Mouse (Mus musculus) neural tube, embryonic 15.5 days (tissue): ENCODE measurements around the gene AC170998.1. TPM values are rescaled to one million over a fixed set of nuclear protein-coding genes. Genes with fewer than 3 reads are reported as not detected.

Experiments used
- ATAC-seq: fragments of 200-750 bp; cut with Nextera tagmentation; 2 replicates; pipeline ENCODE4 v1.8.0; 2017; ENCODE audit warnings: mild to moderate bottlenecking, moderate TSS enrichment, moderate library complexity; ENCODE audit not compliant: low FRiP score
- H3K27ac ChIP-seq: fragments of 300-500 bp; sonication (generic); replicated peaks from 2 replicates; pipeline ENCODE4 v1.5.1; 2015; ENCODE audit warnings: mild to moderate bottlenecking, inconsistent platforms
- H3K27me3 ChIP-seq: fragments of 300-500 bp; sonication (generic); replicated peaks from 2 replicates; pipeline ENCODE4 v1.6.1; 2015; ENCODE audit warnings: inconsistent platforms
- H3K36me3 ChIP-seq: fragments of 300-500 bp; sonication (generic); 2 replicates; pipeline ENCODE4 v1.6.1; 2015; ENCODE audit warnings: inconsistent platforms
- H3K4me1 ChIP-seq: fragments of 300-500 bp; sonication (generic); 2 replicates; pipeline ENCODE4 v1.6.1; 2015; ENCODE audit warnings: inconsistent platforms
- H3K4me2 ChIP-seq: fragments of 300-500 bp; sonication (generic); 2 replicates; pipeline ENCODE4 v1.6.1; 2015; ENCODE audit warnings: inconsistent platforms, mild to moderate bottlenecking, moderate library complexity
- H3K4me3 ChIP-seq: fragments of 300-500 bp; sonication (generic); replicated peaks from 2 replicates; pipeline ENCODE4 v1.5.1; 2015; ENCODE audit warnings: mild to moderate bottlenecking, inconsistent platforms
- H3K9ac ChIP-seq: fragments of 300-500 bp; sonication (generic); replicated peaks from 2 replicates; pipeline ENCODE4 v1.6.1; 2015; ENCODE audit warnings: mild to moderate bottlenecking, inconsistent platforms
- H3K9me3 ChIP-seq: fragments of 300-500 bp; sonication (generic); replicated peaks from 2 replicates; pipeline ENCODE4 v1.6.1; 2016; ENCODE audit warnings: inconsistent platforms
- WGBS: fragments of 180-500 bp; shearing (Covaris S2); methylation state at CpG from one replicate; pipeline ENCODE4 v1.1.7; 2015; ENCODE audit warnings: mixed read lengths; 5-methylcytosine and 5-hydroxymethylcytosine counted together
- polyA plus RNA-seq: library from polyadenylated mRNA; unstranded; fragments of >200 nt; fragmentation: Nextera tagmentation; extraction: Ambion mirVana; gene quantifications from 2 replicates; pipeline ENCODE4 v1.2.1, GENCODE M21; 2015

AC170998.1 gene
- polyA plus RNA-seq, 1 experiment from 2014 or later = 2.7 TPM

DNA sequence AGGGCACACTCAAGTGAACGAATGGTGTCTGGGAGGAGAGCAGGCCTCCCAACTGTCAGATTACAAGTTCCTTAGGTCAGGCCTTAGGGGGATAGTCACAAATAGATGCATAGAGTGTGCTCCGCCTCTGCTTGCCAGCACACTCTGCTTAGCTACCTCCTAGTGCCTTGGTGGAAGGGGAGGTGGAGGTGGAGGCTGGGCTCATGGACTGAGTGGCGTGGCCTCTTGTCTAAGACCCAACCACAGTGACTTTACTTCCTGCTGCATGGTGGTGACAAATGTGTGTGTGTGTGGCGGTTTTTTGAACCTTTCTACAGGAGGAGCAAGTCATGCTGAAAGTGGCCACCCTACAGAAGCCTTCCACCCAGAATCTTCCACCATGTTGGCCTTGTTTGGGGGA is 10.6 kb downstream of the AC170998.1 start:
- Histone ChIP-seq H3K4me3 (no peak overlapping the region), H3K4me2 (no peak overlapping the region), H3K27me3 (no peaks in the 10 kb centered on the region), H3K4me1 (no peaks in the 10 kb centered on the region), H3K27ac (no peak overlapping the region), H3K9me3 (no peaks in the 10 kb centered on the region), H3K36me3 (peaks cover 51% of the 10 kb centered on the region), H3K9ac (no peak overlapping the region)
- ATAC-seq = no peak
- WGBS = 79% methylated on average over 4 of the region's 4 CpGs

DNA sequence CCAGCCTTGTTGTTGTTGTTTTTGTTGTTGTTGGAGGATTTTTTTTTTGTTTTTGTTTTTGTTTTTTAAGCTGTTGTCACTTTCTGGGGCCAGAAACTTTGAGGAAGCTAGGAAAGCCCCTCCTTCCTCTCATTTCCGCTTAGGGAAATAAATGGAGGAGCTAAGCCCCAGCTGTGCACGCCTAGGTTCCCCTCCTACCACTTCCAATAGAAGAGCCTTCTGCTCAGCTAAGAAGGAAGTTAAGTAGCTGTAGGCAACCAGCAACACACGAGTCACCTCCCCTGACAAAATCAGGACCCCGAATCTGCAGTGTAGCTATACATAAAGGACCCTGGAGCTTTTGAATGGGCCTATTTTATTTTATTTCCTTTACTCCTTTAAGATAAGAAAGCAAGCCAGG is 12.1 kb downstream of the AC170998.1 start:
- Histone ChIP-seq H3K4me3 (no peak overlapping the region), H3K27ac (no peak overlapping the region), H3K9ac (no peak overlapping the region), H3K27me3 (no peaks in the 10 kb centered on the region), H3K36me3 (peaks cover 54% of the 10 kb centered on the region), H3K4me2 (no peak overlapping the region), H3K4me1 (no peaks in the 10 kb centered on the region), H3K9me3 (no peaks in the 10 kb centered on the region)
- WGBS = 86% methylated on average over 4 of the region's 4 CpGs
- no peak for ATAC-seq

DNA sequence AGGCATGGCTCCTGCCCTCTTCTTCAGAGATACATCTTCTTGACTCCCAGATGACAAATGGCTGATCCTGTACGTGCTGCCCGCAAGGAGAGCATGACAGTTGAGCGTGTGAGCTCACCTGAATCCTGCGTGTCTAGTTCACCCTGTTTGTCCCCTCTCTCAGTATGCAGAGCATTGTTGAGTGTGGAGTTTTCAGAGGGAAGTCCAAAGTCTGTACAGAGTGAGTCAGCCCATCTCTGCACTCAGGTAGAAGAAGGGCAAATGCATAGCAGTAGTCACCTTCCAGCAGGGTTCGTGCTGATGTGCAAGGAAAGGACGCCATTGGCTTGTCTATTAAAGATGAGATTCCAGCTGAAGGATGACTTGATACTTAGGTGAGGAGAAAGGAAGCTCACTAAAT is 13.4 kb downstream of the AC170998.1 start:
- Histone ChIP-seq H3K4me3 (no peak overlapping the region), H3K4me1 (no peaks in the 10 kb centered on the region), H3K9ac (no peak overlapping the region), H3K4me2 (no peak overlapping the region), H3K9me3 (no peaks in the 10 kb centered on the region), H3K36me3 (peaks cover 63% of the 10 kb centered on the region), H3K27me3 (no peaks in the 10 kb centered on the region), H3K27ac (no peak overlapping the region)
- ATAC-seq = no peak
- WGBS = 96% methylated on average over 6 of the region's 6 CpGs

DNA sequence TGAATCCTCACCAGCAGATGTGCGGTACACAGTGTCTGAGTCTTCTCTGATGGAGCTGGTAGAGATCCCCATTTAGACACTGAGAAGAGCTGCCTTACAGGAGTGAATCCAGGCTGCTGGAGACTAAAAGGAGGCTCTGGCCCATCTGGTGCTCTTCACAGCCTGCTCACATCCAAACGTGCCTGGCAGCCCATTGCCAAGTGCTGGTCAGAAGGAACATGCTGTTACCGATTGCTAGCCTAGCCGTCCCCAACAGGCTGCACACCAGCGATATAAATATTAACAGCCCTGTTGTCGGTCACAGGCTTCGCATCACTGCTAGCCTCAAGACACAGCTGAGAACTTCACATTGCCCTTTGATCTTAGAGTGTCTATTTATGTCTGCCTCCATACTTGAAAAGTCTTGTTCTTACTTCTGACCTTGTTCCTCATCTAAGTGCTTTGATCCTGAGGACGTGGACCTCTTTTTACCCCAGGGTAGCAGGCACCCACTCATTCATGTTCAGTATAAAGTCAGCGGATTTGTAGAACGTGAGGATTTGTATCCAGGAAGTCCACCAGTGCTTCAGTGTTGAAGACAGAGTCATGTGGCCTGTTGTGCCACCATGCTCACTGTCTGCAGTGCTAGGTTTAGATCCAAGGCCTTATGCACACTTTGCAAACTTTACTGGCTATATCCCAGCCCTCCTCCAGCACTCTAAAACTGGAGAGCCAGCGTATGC is 17.4 kb downstream of the AC170998.1 start:
- no peak overlapping the region for H3K4me3 ChIP-seq

DNA sequence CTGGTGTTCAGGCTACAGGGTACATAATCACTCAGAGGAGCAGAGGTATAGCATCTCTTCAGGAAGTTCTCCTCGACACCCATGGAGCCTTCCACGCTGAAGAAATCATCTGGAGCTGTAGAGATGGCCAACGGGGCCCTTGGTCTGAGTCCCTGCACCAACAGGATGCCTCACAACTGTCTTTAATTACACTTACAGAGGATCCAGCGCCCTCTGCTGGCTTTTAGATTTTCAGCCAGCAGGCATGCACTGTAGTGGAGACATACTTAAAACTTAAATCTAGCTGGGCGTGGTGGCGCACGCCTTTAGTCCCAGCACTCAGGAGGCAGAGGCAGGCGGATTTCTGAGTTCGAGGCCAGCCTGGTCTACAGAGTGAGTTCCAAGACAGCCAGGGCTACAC is 18.0 kb downstream of the AC170998.1 start:
- Histone ChIP-seq H3K27me3 (no peaks in the 10 kb centered on the region), H3K36me3 (peaks cover 95% of the 10 kb centered on the region), H3K4me2 (no peak overlapping the region), H3K9ac (no peak overlapping the region), H3K4me3 (no peak overlapping the region), H3K4me1 (no peaks in the 10 kb centered on the region), H3K9me3 (no peaks in the 10 kb centered on the region), H3K27ac (no peak overlapping the region)
- ATAC-seq = no peak
- WGBS = 92% methylated on average over 9 of the region's 9 CpGs

More for the DNA sequence above, 17.4 kb downstream of the AC170998.1 start:
- Histone ChIP-seq H3K4me1 (no peaks in the 10 kb centered on the region), H3K4me2 (no peak overlapping the region), H3K36me3 (peaks cover 94% of the 10 kb centered on the region), H3K9me3 (no peaks in the 10 kb centered on the region), H3K27ac (no peak overlapping the region), H3K9ac (no peak overlapping the region), H3K27me3 (no peaks in the 10 kb centered on the region)
- no peak for ATAC-seq
- WGBS = 95% methylated on average over 11 of the region's 11 CpGs

DNA sequence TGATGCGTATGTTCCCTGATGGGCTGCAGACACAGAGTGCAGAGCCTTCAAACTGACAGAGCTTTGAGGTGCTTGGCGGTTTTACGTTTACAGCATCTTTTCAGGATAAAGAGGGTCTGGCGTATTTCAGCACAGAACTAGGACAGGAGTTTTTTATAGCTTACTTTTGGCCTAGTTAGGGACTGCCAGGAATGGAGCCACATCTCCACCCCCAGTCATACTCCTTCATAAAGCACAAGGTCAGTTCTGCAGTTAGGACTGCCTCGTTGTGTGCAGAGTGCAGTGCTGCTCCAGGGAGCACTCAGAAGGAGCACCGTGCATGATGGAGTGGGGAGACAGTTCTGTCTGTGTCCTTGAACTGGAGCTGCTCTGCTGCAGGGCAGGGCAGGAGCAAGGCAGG is 19.9 kb downstream of the AC170998.1 start:
- H3K4me2 ChIP-seq = no peak overlapping the region
- no peak overlapping the region for H3K27ac ChIP-seq
- H3K27me3 ChIP-seq = no peaks in the 10 kb centered on the region
- no peaks in the 10 kb centered on the region for H3K9me3 ChIP-seq
- no peaks in the 10 kb centered on the region for H3K4me1 ChIP-seq
- H3K9ac ChIP-seq = no peak overlapping the region
- peaks cover 78% of the 10 kb centered on the region for H3K36me3 ChIP-seq
- 90% methylated on average over 6 of the region's 6 CpGs for WGBS
- H3K4me3 ChIP-seq = no peak overlapping the region
- ATAC-seq = no peak

DNA sequence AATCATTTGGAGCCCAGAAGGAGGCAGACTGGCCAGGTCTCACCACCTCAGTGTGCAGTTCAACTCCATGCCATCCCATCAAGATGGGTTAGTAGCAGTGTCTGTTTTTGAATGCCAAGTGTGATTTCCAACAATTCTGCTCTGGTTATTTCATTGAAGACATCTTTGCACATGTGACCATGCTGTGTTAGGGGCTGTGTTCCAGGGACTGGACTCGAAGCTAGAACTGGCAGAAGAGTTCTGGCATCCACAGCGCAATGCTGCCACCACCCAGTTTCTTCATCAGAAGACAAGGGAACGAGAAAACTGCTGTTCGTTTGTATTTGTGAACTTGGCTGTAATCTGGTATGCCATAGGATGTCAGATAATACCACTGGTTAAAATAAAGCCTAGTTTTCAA is 22.1 kb downstream of the AC170998.1 start:
- Histone ChIP-seq H3K4me3 (no peak overlapping the region), H3K9ac (no peak overlapping the region), H3K36me3 (peaks cover 57% of the 10 kb centered on the region), H3K27me3 (no peaks in the 10 kb centered on the region), H3K4me1 (no peaks in the 10 kb centered on the region), H3K4me2 (no peak overlapping the region), H3K9me3 (no peaks in the 10 kb centered on the region), H3K27ac (no peak overlapping the region)
- no peak for ATAC-seq
- 95% methylated on average over 4 of the region's 4 CpGs for WGBS

DNA sequence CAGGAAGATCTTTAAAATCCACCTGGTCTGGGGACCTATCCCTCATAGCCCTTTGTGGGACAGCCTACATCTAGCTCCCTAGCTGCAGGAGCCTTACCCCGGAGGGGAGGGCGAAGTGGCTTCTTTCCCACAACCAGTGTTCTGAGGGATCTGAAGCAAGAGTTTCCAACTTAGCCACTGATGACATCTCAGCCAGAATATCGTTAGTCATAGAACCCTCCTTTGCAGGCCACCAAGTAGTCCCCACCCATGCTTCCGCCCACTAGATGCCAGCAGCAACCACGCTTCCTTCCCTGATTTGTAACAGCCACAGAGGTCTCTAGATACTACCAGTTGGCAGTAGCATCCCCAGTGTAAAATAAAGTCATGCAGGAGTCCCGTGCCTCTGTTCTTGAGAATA is 24.7 kb downstream of the AC170998.1 start:
- Histone ChIP-seq H3K36me3 (peaks cover 33% of the 10 kb centered on the region), H3K4me1 (no peaks in the 10 kb centered on the region), H3K27ac (no peak overlapping the region), H3K4me3 (no peak overlapping the region), H3K9me3 (no peaks in the 10 kb centered on the region), H3K27me3 (no peaks in the 10 kb centered on the region), H3K4me2 (no peak overlapping the region), H3K9ac (no peak overlapping the region)
- 86% methylated on average over 6 of the region's 6 CpGs for WGBS
- no peak for ATAC-seq

DNA sequence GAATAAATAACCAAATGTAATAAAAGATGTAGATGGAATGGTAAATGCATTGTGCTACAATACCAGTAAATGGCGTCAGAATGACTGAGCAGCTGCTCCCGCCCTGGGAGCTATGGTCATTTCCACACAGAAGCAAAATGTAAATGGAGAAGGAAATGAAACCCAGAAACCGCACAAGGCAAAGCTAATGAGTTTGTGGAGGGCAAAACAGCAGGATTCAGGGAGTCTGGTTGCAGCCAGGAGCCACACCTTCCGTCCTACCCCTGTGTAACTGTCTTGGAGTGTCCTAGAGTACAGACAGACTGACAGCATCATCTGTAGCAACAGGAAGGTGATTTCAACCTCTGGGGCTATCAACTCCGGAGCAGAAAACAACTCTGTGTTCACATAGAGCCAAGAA is 30.6 kb downstream of the AC170998.1 start:
- no peak overlapping the region for H3K27ac ChIP-seq
- ATAC-seq = no peak
- no peaks in the 10 kb centered on the region for H3K27me3 ChIP-seq
- no peaks in the 10 kb centered on the region for H3K36me3 ChIP-seq
- H3K4me3 ChIP-seq = no peak overlapping the region
- no peak overlapping the region for H3K4me2 ChIP-seq
- no peaks in the 10 kb centered on the region for H3K9me3 ChIP-seq
- H3K4me1 ChIP-seq = no peaks in the 10 kb centered on the region
- 63% methylated on average over 5 of the region's 5 CpGs for whole genome bisulfite sequencing
- H3K9ac ChIP-seq = no peak overlapping the region

DNA sequence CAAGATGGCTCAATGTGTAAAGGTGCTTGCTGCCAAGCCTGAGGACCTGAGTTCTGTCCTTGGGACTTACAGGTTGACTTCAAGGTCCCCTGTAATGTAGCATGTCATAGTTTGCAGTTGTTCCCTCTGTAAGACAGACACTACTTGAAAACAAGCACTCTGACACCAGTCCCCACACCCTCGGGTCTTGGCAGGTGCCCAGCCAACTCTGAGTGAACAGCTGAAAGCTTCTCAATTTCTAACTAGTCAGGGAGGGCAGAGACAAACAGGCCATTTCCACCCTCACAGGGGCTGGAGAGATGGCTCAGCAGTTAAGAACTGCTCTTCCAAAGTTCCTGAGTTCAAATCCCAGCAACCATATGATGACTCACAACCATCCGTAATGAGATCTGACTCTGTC is 31.6 kb downstream of the AC170998.1 start:
- 78% methylated on average over 2 of the region's 2 CpGs for WGBS
- Histone ChIP-seq H3K9ac (no peak overlapping the region), H3K4me2 (no peak overlapping the region)

DNA sequence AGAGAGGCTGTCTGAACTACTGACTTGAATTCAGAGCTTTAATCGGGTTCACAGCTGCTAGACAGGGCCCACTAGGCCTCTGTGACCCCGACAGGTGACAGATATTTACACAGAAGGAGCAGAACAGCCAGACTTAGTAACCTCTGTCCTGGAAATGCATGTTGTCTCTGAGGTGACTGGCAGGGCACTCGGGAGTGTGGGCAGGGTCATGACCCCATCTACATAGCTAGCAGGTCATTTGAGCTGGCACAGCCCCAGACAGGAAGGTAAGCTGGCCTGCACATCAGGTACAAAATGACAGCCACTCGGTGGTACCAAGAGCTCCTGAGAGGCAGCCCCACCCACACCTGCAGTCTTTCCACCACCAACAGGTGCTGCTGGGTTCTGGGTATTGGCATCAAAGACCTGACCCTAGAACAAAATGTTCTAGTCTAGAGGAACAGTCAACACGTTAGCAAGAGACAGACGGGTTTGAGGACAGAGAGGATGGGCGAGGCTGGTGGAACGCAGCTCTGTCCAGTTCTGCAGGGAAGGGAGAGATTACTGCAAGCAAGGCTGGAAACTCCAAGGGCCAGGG is 34.9 kb downstream of the AC170998.1 start:
- H3K4me3 ChIP-seq = no peak overlapping the region
- H3K27me3 ChIP-seq = no peaks in the 10 kb centered on the region
- no peak overlapping the region for H3K9ac ChIP-seq
- H3K27ac ChIP-seq = no peak overlapping the region
- no peak for ATAC-seq
- no peaks in the 10 kb centered on the region for H3K36me3 ChIP-seq
- H3K4me2 ChIP-seq = no peak overlapping the region
- 80% methylated on average over 8 of the region's 8 CpGs for WGBS
- no peaks in the 10 kb centered on the region for H3K4me1 ChIP-seq
- H3K9me3 ChIP-seq = no peaks in the 10 kb centered on the region

More for the DNA sequence above, 31.6 kb downstream of the AC170998.1 start:
- H3K4me3 ChIP-seq = no peak overlapping the region
- H3K9me3 ChIP-seq = no peaks in the 10 kb centered on the region
- H3K36me3 ChIP-seq = no peaks in the 10 kb centered on the region
- H3K27ac ChIP-seq = no peak overlapping the region
- H3K4me1 ChIP-seq = no peaks in the 10 kb centered on the region
- ATAC-seq = no peak
- no peaks in the 10 kb centered on the region for H3K27me3 ChIP-seq

DNA sequence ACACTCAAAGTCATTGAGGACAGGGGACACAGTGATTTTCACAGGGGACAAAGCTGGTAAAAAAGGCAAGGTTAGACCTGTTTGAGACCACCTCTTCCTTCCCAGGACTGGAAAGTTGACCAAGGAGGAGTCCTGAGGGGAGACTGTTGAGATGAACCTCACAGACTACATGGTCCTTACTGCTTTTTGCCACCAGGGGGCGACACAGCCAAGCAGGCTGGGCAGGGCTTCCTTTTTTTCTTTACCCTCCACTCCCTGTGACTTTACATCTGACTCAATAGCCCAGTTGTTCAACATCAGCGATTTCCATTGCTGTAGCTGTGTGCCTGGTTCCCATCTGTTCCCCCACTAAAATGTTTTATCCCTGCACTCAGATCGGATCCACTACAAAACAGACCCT is 36.0 kb downstream of the AC170998.1 start:
- no peaks in the 10 kb centered on the region for H3K36me3 ChIP-seq
- H3K4me2 ChIP-seq = no peak overlapping the region
- H3K4me1 ChIP-seq = no peaks in the 10 kb centered on the region
- no peak overlapping the region for H3K9ac ChIP-seq
- H3K27me3 ChIP-seq = 0 out of 2 replicates have a peak, but pooled peaks cover 4% of the 10 kb centered on the region
- no peak overlapping the region for H3K4me3 ChIP-seq
- 10% methylated on average over 3 of the region's 3 CpGs for WGBS
- no peak for ATAC-seq
- H3K9me3 ChIP-seq = no peaks in the 10 kb centered on the region
- no peak overlapping the region for H3K27ac ChIP-seq
